Mouse (Mus musculus) kidney, embryonic 16.5 days (tissue): ENCODE results near the gene Atp13a2. TPM values are rescaled to one million over a fixed set of nuclear protein-coding genes. Genes with fewer than 3 reads are reported as not detected.

Source experiments
- ATAC-seq: fragments of 200-750 bp; cut with Nextera tagmentation; 2 replicates; pipeline ENCODE4 v1.8.0; 2017; ENCODE audit warnings: moderate TSS enrichment; ENCODE audit not compliant: low FRiP score, low TSS enrichment
- H3K27ac ChIP-seq: fragments of 300-500 bp; sonication (generic); 2 replicates; pipeline ENCODE4 v1.5.1; 2014; ENCODE audit warnings: low read length
- H3K27me3 ChIP-seq: fragments of 300-500 bp; sonication (generic); 2 replicates; pipeline ENCODE4 v1.6.1; 2014; ENCODE audit warnings: low read length, control low read depth, mixed read lengths; ENCODE audit not compliant: insufficient read depth
- H3K36me3 ChIP-seq: fragments of 300-500 bp; sonication (generic); 2 replicates; pipeline ENCODE4 v1.6.1; 2014; ENCODE audit warnings: low read length, control low read depth, mixed read lengths; ENCODE audit not compliant: insufficient read depth
- H3K4me1 ChIP-seq: fragments of 300-500 bp; sonication (generic); 2 replicates; pipeline ENCODE4 v1.6.1; 2014; ENCODE audit warnings: low read length, control low read depth, mixed read lengths; ENCODE audit not compliant: insufficient read depth
- H3K4me2 ChIP-seq: fragments of 300-500 bp; sonication (generic); replicated peaks from 2 replicates; pipeline ENCODE4 v1.6.1; 2014; ENCODE audit warnings: low read depth, low read length
- H3K4me3 ChIP-seq: fragments of 300-500 bp; sonication (generic); 2 replicates; pipeline ENCODE4 v1.5.1; 2014; ENCODE audit warnings: mild to moderate bottlenecking, low read length
- H3K9ac ChIP-seq: fragments of 300-500 bp; sonication (generic); replicated peaks from 2 replicates; pipeline ENCODE4 v1.6.1; 2014; ENCODE audit warnings: low read length
- H3K9me3 ChIP-seq: fragments of 300-500 bp; sonication (generic); 2 replicates; pipeline ENCODE4 v1.6.1; 2016; ENCODE audit warnings: low read length, control low read depth
- WGBS: fragments of 180-500 bp; shearing (Covaris S2); extraction: QIAGEN DNeasy Blood & Tissue Kit; methylation state at CpG from one replicate; pipeline ENCODE4 v1.1.7; 2014; 5-methylcytosine and 5-hydroxymethylcytosine counted together
- polyA plus RNA-seq: library from polyadenylated mRNA; unstranded; fragments of >200 nt; fragmentation: Nextera tagmentation; extraction: Ambion mirVana; gene quantifications from 2 replicates; pipeline ENCODE4 v1.2.1, GENCODE M21; 2015

Gene Atp13a2
- polyA plus RNA-seq, 1 experiment from 2014 or later, result 48.9 TPM

- ATAC-seq, result no peak
- Histone ChIP-seq H3K36me3 (peaks cover 25% of the 10 kb centered on the region), H3K4me2 (no peak overlapping the region), H3K27ac (peak overlapping the region; percentile 72), H3K9ac (peak overlapping the region; percentile 48; the same call in 1 of the 2 replicates), H3K4me3 (no peak overlapping the region), H3K27me3 (no peaks in the 10 kb centered on the region), H3K4me1 (peaks cover 25% of the 10 kb centered on the region), H3K9me3 (no peaks in the 10 kb centered on the region)
- WGBS, result 50% methylated on average over 11 of the region's 11 CpGs
Measured at GRCm38 (mm10) chr4:141021614-141021929, 34.9 kb downstream of the Atp13a2 start.

- H3K4me1 ChIP-seq, result peaks cover 25% of the 10 kb centered on the region
- H3K9ac ChIP-seq, result no peak overlapping the region
- no peaks in the 10 kb centered on the region for H3K27me3 ChIP-seq
- H3K4me2 ChIP-seq, result no peak overlapping the region
- peaks cover 36% of the 10 kb centered on the region for H3K36me3 ChIP-seq
- peak overlapping the region; percentile 37; the same call in 1 of the 2 replicates for H3K27ac ChIP-seq
- no peaks in the 10 kb centered on the region for H3K9me3 ChIP-seq
- no peak for ATAC-seq
- H3K4me3 ChIP-seq, result no peak overlapping the region
- 62% methylated on average over 9 of the region's 9 CpGs for WGBS
Measured at GRCm38 (mm10) chr4:141024052-141024451, 37.4 kb downstream of the Atp13a2 start.

- Histone ChIP-seq H3K4me2 (no peak overlapping the region), H3K9ac (no peak overlapping the region), H3K27ac (no peak overlapping the region), H3K4me3 (no peak overlapping the region), H3K27me3 (no peaks in the 10 kb centered on the region), H3K9me3 (no peaks in the 10 kb centered on the region), H3K36me3 (peaks cover 42% of the 10 kb centered on the region), H3K4me1 (peaks cover 24% of the 10 kb centered on the region)
- 88% methylated on average over 27 of the region's 27 CpGs for WGBS
- ATAC-seq, result no peak
Measured at GRCm38 (mm10) chr4:141024992-141025391, 38.3 kb downstream of the Atp13a2 start.

GRCm38 (mm10) chr4:141030541-141031206, 44.0 kb downstream of the Atp13a2 start:
- no peaks in the 10 kb centered on the region for H3K4me1 ChIP-seq
- H3K27me3 ChIP-seq, result no peaks in the 10 kb centered on the region
- H3K27ac ChIP-seq, result no peak overlapping the region
- no peak overlapping the region for H3K4me3 ChIP-seq
- H3K9ac ChIP-seq, result no peak overlapping the region
- no peak overlapping the region for H3K4me2 ChIP-seq
- H3K9me3 ChIP-seq, result no peaks in the 10 kb centered on the region
- ATAC-seq, result no peak
- H3K36me3 ChIP-seq, result peaks cover 34% of the 10 kb centered on the region
- WGBS, result 90% methylated on average over 17 of the region's 18 CpGs

- no peak overlapping the region for H3K4me2 ChIP-seq
- no peak overlapping the region for H3K27ac ChIP-seq
- WGBS, result 10% methylated on average over 6 of the region's 6 CpGs
- peaks cover 33% of the 10 kb centered on the region for H3K36me3 ChIP-seq
- H3K9ac ChIP-seq, result no peak overlapping the region
- H3K9me3 ChIP-seq, result no peaks in the 10 kb centered on the region
- no peaks in the 10 kb centered on the region for H3K4me1 ChIP-seq
- peak; percentile 64; the same call in 1 of the 2 replicates for ATAC-seq
- H3K27me3 ChIP-seq, result no peaks in the 10 kb centered on the region
- H3K4me3 ChIP-seq, result no peak overlapping the region
Measured at GRCm38 (mm10) chr4:141031733-141032132, 45.1 kb downstream of the Atp13a2 start.

- H3K9me3 ChIP-seq, result no peaks in the 10 kb centered on the region
- no peak overlapping the region for H3K27ac ChIP-seq
- H3K36me3 ChIP-seq, result peaks cover 39% of the 10 kb centered on the region
- no peak overlapping the region for H3K4me3 ChIP-seq
- H3K4me2 ChIP-seq, result no peak overlapping the region
- no peaks in the 10 kb centered on the region for H3K27me3 ChIP-seq
- 0 out of 2 replicates have a peak, but pooled peaks have one; percentile 52 for ATAC-seq
- H3K9ac ChIP-seq, result no peak overlapping the region; the same call in 1 of the 2 replicates
- no peaks in the 10 kb centered on the region for H3K4me1 ChIP-seq
- WGBS, result 68% methylated on average over 27 of the region's 27 CpGs
Measured at GRCm38 (mm10) chr4:141033606-141034549, 47.2 kb downstream of the Atp13a2 start.

- H3K4me3 ChIP-seq, result no peak overlapping the region
Measured at GRCm38 (mm10) chr4:141041117-141041516, 54.4 kb downstream of the Atp13a2 start.

GRCm38 (mm10) chr4:141044816-141045215, 58.1 kb downstream of the Atp13a2 start:
- H3K27ac ChIP-seq, result peak overlapping the region; percentile 63
- no peak overlapping the region for H3K9ac ChIP-seq
- no peaks in the 10 kb centered on the region for H3K9me3 ChIP-seq
- ATAC-seq, result peak; percentile 43
- 8% methylated on average over 8 of the region's 8 CpGs for WGBS
- H3K4me2 ChIP-seq, result no peak overlapping the region
- no peaks in the 10 kb centered on the region for H3K27me3 ChIP-seq
- peaks cover 36% of the 10 kb centered on the region for H3K4me1 ChIP-seq
- no peak overlapping the region for H3K4me3 ChIP-seq
- peaks cover 38% of the 10 kb centered on the region for H3K36me3 ChIP-seq

More at GRCm38 (mm10) chr4:141041117-141041516, 54.4 kb downstream of the Atp13a2 start:
- Histone ChIP-seq H3K27me3 (no peaks in the 10 kb centered on the region), H3K9me3 (no peaks in the 10 kb centered on the region), H3K9ac (no peak overlapping the region), H3K27ac (no peak overlapping the region), H3K36me3 (peaks cover 59% of the 10 kb centered on the region), H3K4me1 (peaks cover 6% of the 10 kb centered on the region), H3K4me2 (no peak overlapping the region)
- ATAC-seq, result no peak
- WGBS, result 50% methylated on average over 12 of the region's 12 CpGs

- 72% methylated on average over 17 of the region's 17 CpGs for WGBS
- no peak for ATAC-seq
- H3K4me3 ChIP-seq, result no peak overlapping the region
- no peak overlapping the region for H3K4me2 ChIP-seq
- H3K9ac ChIP-seq, result no peak overlapping the region
- no peaks in the 10 kb centered on the region for H3K9me3 ChIP-seq
- peaks cover 14% of the 10 kb centered on the region; the same call in 1 of the 2 replicates for H3K36me3 ChIP-seq
- peaks cover 66% of the 10 kb centered on the region for H3K4me1 ChIP-seq
- H3K27ac ChIP-seq, result 0 out of 2 replicates have a peak overlapping the region, but pooled peaks have one; percentile 54
- H3K27me3 ChIP-seq, result no peaks in the 10 kb centered on the region
Measured at GRCm38 (mm10) chr4:141048810-141049475, 62.3 kb downstream of the Atp13a2 start.
